Mouse (Mus musculus) R1 (cell line): ENCODE measurements around the gene Wdr53.
"Not testable (repeated sequence)": the region's sequence is repeated elsewhere in the genome, so short reads cannot be mapped to it uniquely, and the experiment has no call there.

ENCODE experiments used
- DNase-seq: peaks from one replicate; pipeline ENCODE4 v3.0.0-alpha.2; 2018; ENCODE audit warnings: low read depth, low spot score

Wdr53 gene

DNA sequence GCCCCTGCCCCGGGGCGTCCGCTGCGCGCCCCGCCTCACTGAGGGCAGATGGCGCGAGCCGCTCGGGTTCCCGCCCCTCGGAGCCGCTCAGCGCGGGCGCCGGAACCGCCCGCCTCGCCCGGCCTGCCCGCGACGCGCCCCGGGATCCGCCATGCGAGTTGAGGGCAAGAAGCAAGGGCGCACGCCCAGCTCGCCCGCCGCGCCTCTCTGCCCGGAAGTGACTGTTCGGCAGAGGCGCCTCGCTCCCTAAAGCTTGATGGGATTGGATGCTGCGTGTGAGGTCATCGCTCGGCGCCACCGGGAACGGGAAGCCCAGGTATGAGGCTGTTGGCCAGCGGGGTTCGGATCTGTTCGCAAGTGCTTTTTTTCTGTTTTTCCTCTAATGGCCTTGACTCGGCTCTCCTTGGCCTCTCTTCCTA lies at the start of gene Wdr53, which contains the start of gene Fbxo45:
Wdr53 (plus strand) TSS at position 276 of the 419 bp plus-strand sequence.
Fbxo45 (minus strand) TSS at position 207 of the 419 bp plus-strand sequence.
- peak; percentile 97 for DNase-seq

- peak; percentile 85 for DNase-seq
Measured at GRCm38 (mm10) chr16:32200256-32201003, 46.6 kb upstream of the Wdr53 start.

- DNase-seq: no peak
Measured at GRCm38 (mm10) chr16:32201004-32201325, 46.1 kb upstream of the Wdr53 start.

GRCm38 (mm10) chr16:32202681-32203080 lies 44.3 kb upstream of the Wdr53 start:
- DNase-seq: peak; percentile 80

GRCm38 (mm10) chr16:32204902-32205301 lies 42.1 kb upstream of the Wdr53 start:
- peak; percentile 28 for DNase-seq

GRCm38 (mm10) chr16:32214156-32214555 lies 32.9 kb upstream of the Wdr53 start:
- DNase-seq: no peak

DNA sequence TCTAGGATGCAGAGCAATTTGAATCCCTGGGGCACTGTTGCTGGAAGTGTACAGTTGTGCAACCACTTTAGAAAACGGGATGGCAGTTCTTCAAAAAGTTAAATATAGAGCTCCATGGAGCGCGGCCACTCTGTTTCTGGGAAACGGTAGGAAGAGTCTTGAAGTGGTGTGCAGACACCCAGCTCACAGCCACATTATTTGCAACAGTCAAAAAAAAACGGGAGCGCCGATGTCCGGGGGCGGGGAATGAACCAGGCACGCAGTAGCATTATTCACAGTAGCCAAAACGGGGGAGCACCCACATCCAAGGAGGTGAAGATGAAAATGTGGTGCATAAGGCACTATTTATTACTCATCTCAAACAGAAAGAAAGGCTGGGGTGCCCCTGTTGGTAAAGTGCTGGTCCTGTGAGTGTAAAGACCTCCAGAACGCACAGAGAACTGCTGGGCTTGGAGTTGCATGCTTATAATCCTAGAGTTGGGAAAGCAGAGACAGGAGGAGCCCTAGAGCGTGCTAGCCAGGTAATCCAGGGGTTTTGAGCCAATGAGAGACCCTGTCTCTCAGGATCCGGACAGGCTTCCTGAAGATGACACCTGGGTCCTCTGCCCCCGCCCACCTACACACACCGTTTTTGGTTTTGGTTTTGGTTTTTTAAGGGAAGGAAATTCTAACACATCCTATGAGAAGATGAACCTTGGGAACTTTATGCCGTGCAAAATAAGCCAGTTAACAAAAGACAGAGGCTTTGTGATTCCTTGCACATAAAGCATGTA lies 32.0 kb upstream of the Wdr53 start:
- DNase-seq: peak; percentile 27

GRCm38 (mm10) chr16:32221803-32222202 lies 25.2 kb upstream of the Wdr53 start:
- DNase-seq: no peak

DNA sequence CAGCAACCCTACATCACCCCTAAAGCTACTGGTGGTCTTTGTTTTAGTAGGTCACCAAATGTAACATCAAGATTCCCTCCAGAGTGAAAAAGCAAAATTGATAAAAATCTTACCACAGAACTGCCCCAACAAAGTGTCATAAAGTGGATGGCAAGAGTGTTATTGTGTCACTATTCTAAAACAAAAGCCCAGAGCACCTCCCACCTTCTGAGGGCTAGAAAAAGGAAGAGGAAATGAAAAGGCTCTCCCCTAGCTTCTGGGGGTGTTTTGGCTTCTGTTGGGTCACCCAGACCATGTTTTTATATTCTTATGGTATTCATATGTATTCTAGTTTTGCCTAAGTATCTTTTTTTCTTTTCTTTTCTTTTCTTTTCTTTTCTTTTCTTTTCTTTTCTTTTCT lies 24.6 kb upstream of the Wdr53 start:
- DNase-seq: no peak

- DNase-seq: not testable (repeated sequence)
Measured at GRCm38 (mm10) chr16:32232050-32232449, 15.0 kb upstream of the Wdr53 start.

DNA sequence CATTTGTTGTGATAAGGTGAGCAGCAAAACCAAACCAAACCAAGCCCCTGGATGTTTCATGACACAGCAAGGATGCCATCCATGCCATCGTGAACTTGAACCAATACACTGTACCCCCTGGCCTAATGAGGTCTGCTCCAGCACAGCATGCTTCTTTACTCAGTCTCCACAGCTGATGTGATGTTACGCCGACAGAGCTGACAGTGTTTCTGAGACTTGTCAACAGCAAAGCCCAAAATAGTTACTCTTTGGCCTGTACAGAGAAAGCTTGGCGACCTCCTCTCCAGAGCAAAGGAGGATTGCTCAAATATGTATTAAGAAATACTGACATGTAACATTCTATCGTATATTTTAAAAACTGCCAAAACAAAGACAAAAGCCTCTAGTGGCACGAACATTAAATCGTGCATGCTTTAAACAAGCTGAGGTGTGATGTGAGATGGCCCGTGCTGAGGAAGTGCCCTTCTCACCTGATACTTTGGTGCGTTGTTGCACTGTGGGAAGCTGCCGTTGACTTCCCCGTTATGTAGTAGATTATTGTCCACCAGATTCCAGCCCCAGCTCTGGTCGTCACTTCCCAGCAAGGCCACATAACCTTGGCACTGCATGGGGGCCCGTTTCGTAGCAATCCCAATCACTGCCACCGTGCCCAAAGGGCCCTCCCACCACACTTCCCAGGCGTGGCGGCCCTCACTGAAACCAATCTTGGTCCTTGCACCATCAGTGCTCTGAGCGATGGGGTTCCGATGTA lies 8.9 kb upstream of the Wdr53 start:
- no peak for DNase-seq

GRCm38 (mm10) chr16:32239428-32240312 lies 7.4 kb upstream of the Wdr53 start:
- DNase-seq: no peak

DNA sequence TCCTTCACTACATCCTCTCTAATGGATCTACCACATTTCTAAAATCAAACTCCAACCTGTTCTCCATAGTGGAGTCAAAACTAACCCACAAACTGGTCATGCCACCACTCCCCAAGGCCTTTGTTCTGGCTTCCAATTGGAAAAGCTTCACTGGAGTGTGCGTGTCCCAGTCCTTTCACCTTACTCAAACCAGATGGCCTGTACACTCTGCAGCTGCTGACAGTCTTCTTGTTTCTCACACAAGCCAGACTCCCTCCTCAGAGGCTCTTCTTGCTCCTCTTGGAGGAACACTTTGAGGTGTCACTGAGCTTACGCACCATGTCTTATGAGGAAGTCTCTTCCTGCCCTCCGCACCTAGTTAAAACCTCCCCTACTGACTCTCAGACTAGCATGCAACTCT lies 3.1 kb upstream of the Wdr53 start:
- no peak for DNase-seq

GRCm38 (mm10) chr16:32246351-32246791 lies 656 bp upstream of the Wdr53 start:
- peak; percentile 82 for DNase-seq

DNA sequence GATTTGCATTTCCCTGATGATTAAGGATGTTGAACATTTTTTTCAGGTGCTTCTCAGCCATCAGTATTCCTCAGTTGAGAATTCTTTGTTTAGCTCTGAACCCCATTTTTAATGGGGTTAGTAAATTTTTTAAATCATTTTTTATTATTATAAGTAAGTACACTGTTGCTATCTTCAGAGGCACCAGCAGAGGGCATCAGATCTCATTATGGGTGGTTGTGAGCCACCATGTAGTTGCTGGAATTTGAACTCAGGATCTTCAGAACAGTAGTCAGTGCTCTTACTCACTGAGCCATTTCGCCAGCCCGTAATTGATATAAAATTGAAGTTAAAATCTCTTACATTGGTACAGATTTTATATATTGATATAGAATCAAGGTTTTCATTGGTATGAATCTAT lies 17.2 kb downstream of the Wdr53 start:
- DNase-seq: peak; percentile 38

DNA sequence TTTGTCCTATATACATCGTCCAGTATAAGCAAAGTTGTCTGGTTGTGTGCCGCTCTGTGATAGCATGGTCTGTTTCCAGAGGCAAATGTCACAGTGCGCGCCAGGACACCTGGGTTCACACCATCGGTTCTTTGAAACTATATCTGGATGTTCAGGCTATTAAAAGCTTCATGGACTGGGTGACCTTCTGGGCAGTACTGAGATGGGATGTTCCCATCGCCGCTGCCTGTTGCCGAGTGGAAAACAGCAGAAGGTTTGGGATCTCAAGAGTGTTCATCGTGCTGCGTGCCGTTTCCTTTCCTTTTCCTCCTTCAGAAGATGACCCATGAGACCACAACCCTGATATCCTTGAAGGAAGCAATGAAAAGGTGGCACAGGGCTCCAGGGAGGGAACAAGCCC lies 24.3 kb downstream of the Wdr53 start, which contains the start of gene Smco1:
Smco1 (plus strand) TSS at position 178 of the 400 bp plus-strand sequence.
- no peak for DNase-seq

- peak; percentile 83 for DNase-seq
Measured at GRCm38 (mm10) chr16:32273338-32273737, 26.3 kb downstream of the Wdr53 start.

DNA sequence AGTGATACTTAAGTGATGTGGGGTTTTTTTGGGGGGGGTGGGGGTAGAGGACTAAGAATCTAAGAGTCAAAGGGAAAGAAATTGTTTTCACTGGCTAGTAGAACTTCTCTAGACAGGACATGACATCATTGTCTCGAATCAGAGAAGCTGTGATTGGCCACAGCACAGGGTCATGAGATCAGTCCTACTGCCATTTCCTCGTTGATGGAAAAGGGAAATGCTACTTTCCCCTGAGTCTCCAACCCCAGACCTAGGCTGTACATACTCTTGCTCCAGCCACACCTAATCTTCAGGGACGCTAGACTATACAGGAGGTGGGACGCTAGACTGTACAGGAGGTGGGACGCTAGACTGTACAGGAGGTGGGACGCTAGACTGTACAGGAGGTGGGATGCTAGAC lies 28.0 kb downstream of the Wdr53 start:
- peak; percentile 55 for DNase-seq

DNA sequence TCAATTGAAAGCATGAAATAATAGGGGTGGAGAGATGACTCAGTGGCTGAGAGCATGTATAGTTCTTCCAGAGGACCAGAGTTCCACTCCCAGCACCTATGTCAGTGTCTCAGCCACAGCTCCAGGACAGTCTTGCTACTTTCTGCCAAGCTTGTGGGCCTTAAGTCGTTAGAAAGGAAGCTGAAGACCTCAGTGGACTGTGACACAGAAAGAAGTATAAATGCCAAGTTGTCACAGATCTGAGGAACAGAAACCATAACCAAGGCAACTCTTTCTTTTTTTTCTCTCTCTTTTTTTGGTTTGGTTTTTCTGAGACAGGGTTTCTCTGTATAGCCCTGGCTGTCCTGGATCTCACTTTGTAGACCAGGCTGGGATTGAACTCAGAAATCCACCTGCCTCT lies 28.8 kb downstream of the Wdr53 start:
- DNase-seq: no peak

- peak; percentile 91 for DNase-seq
Measured at GRCm38 (mm10) chr16:32277308-32278256, 30.6 kb downstream of the Wdr53 start, which contains the start of gene Rnf168. Gene Rnf168, plus strand, starts transcription at chr16:32277459.
